Mouse (Mus musculus): ENCODE data around the gene Garem2.
A peak's percentile ranks its signal among the peaks of the same experiment; 100 is the strongest.

The Garem2 gene

DNA sequence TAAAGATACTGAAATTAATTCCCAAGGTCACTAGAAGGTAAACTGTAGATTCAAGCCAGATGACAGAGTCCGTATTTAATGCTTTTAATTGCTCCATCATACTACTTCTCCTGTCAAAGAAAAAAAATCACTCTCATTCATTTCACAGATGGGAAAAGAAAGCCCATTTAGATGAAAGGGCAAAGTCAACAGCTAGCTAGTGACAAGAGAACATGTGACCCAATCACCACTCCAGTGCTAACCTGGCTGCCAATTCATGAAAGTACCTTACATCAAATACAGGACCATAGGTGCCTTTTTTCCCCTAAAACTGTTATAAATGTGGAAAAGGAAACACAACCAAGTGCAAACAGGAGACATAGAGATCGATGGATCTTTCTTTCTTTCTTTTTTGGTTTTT, 48.3 kb downstream of the Garem2 start:
- no peak for DNase-seq (ENCODE audit: low spot score)

DNA sequence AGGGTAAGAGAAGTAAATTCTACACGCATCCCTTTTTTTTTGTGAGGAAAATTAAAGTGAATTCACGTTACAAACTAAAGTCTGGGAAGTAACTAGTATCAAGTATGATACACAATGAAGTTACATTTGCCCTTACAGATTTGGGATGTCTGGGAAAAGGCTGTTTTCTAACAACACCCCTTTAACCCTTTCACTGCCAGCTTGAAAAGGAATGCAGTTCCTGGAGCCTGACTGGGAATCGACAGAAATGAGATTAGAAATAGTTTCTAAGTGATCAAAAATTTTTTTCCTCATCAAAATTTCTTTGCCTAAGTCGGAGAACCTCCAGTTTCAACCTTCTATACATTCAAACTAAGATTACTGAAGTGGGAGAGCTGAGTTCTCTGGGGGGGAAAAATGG, 49.1 kb downstream of the Garem2 start:
- no peak for DNase-seq (ENCODE audit: low spot score)

GRCm38 (mm10) chr5:30154474-30155394, 49.8 kb downstream of the Garem2 start, which contains the start of the genes Hadha and Hadhb:
Gene Hadha (minus strand): TSS chr5:30155162.
Gene Hadhb (plus strand): TSS chr5:30155248.
- peak; percentile 94 for DNase-seq (ENCODE audit: low spot score)

DNA sequence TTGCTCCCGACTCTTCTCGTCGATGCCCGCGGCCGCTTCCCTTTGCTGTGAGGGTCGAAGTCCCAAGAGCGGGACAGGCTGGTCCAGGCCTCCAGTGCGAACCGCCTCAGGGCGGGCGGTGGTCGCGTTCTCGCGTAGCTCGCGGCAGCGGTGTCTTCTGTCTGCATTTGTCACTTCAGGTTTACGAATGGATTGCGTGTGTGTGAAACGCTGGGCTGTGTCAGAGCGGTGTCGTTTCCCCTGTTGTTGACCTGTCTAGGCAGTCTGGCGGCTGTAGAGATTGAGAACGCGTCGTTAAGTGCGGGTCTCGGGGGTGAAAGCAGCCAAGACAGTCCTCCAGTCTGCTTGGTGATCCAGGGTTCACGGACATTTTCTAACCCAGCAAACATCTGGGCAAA, 50.4 kb downstream of the Garem2 start:
- DNase-seq (ENCODE audit: low spot score) = no peak

DNA sequence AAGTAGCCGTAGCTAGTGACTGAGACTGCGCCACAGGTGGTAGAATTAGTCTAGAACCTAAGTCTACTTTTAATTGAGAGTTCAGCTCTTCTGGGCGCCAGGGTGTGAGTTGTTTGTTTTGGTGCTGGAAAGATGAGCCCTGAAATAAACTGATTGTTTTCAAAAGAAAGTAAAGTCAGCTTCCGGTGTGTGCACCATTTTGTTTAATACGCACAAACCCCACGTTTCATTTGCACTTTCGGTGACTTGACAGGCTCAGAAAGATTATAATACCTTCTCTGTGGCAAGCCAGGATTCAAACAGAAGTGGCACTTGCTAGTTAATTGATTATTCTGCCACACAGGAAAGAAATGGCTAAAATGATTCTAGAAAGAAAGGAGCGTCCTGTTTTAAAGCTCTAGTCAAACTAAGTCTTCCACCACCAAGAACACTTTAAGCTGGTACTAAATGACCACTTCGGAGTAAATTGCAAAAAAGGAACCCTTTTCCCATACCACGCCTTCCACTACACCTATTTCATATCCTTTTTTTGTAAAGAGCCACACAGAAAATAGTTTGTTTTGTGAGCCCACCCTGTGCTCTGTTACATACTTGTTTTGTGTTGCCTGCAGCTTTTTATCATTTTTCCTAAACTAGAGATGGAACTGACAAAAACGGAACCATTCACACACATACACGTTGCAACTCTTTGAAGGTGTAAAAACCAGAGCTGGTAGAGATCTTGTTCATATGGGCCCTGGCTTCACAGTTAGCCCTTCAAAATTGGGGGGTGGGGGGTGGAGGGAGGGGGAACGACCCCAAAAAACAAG, 51.1 kb downstream of the Garem2 start:
- DNase-seq (ENCODE audit: low spot score) = no peak

GRCm38 (mm10) chr5:30159601-30160000, 54.6 kb downstream of the Garem2 start:
- no peak for DNase-seq (ENCODE audit: low spot score)

- DNase-seq (ENCODE audit: low spot score) = no peak
Measured at GRCm38 (mm10) chr5:30161836-30162235, 56.9 kb downstream of the Garem2 start.

GRCm38 (mm10) chr5:30162339-30162738, 57.4 kb downstream of the Garem2 start:
- DNase-seq (ENCODE audit: low spot score) = no peak

DNA sequence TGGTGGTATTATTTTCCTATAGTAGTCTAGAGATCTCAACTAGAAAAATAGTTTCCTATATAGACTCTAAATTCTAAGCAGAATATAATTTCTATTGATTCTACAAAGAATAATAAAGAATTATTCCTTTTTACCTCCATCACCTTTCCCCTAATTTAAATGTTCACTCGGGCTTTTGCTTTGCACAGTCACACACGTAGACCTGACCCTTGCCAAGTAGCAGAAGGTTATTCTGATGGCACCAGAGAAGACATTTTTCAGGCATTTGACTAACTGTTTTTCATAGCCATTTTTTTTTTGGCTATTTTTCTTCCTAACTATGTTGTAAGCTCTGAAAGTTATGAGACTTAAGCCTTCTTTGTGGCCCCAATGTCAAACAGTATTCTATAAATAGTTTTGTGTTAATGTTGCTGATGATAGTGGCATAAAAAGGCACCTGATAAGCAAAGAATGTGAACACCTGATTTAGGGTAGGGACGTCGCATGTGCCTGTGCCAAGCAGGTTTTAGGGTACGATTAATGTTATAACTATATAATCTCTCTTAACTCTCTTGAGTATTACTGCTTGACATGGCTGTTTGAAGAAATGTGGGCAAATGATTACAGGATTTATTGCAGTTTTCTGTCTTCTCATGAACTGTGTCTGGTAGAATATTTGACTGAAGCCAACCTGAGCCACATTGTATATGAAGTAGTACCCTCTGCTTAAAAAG, 60.4 kb downstream of the Garem2 start:
- no peak for DNase-seq (ENCODE audit: low spot score)
